10 mouse cellular contexts compared by ENCODE assay signal in genomic region chr5:67096378-67096771, GRCm38 (mm10). TPM values are rescaled to one million over a fixed set of nuclear protein-coding genes. Genes with fewer than 3 reads are reported as not detected.
A peak's percentile ranks its signal among the peaks of the same experiment; 100 is the strongest.
DNase-seq lines count a peak whose midpoint lies in the region; ATAC-seq and TF ChIP-seq lines count a peak whose summit lies in the region.
"Had no signal": no experiment of that assay in that cellular context is flagged by ENCODE, and none has a peak within 500 bp of the region (broad histone marks: within the 10 kb centered on the region; RNA-seq: fewer than 3 reads in every experiment).

No protein-coding gene starts in this region.

- DNase-seq in cerebellum, postnatal 25 days, result peak; percentile 13 to 14
- no peak for DNase-seq in cerebellum, adult 8-10 months
- DNase-seq in brain, embryonic 14.5 days (ENCODE audit: low read depth), result peak; percentile 50
- peak; percentile 18 for DNase-seq in heart, postnatal 4 days
- DNase-seq in frontal cortex, postnatal 25 days (ENCODE audit: low spot score in 2 of 2), result no peak

- no peaks in the 10 kb centered on the region for H3K9me3 ChIP-seq in liver, embryonic 12.5 days (replicated peaks)
- no peaks in the 10 kb centered on the region for H3K9me3 ChIP-seq in stomach, embryonic 15.5 days

- ATAC-seq in liver, embryonic 12.5 days, result no peak
- ATAC-seq in stomach, embryonic 15.5 days (ENCODE audit: insufficient read depth, low FRiP score, low read depth), result no peak
- ATAC-seq in CD4-positive, CD25-positive, alpha-beta regulatory T cell, adult 4 months, result no peak

- WGBS in liver, embryonic 12.5 days (ENCODE audit: insufficient replicate concordance), result under 1% methylated on average over 26 of the region's 28 CpGs
- WGBS in stomach, embryonic 15.5 days, result under 1% methylated on average over 26 of the region's 28 CpGs

- no peaks in the 10 kb centered on the region for H3K36me3 ChIP-seq in liver, embryonic 12.5 days
- no peaks in the 10 kb centered on the region for H3K36me3 ChIP-seq in stomach, embryonic 15.5 days

- H3K27me3 ChIP-seq in liver, embryonic 12.5 days (replicated peaks), result peaks cover 95% of the 10 kb centered on the region
- peaks cover 76% of the 10 kb centered on the region for H3K27me3 ChIP-seq in stomach, embryonic 15.5 days (replicated peaks)

- TF ChIP-seq POLR2A in brain, embryonic 14.5 days (IDR thresholded peaks at IDR 0.05; ENCODE audit: borderline replicate concordance, extremely low read depth, insufficient read depth, insufficient read length, poor library complexity, severe bottlenecking), result no peak

- H3K4me2 ChIP-seq in liver, embryonic 12.5 days, result peak overlapping the region; percentile 55
- H3K4me2 ChIP-seq in stomach, embryonic 15.5 days, result peak overlapping the region; percentile 50

- no peak overlapping the region for H3K27ac ChIP-seq in liver, embryonic 12.5 days
- H3K27ac ChIP-seq in stomach, embryonic 15.5 days, result no peak overlapping the region

- no peak overlapping the region for H3K9ac ChIP-seq in liver, embryonic 12.5 days
- H3K9ac ChIP-seq in stomach, embryonic 15.5 days, result no peak overlapping the region

- H3K4me3 ChIP-seq in liver, embryonic 12.5 days, result peak overlapping the region; percentile 33
- H3K4me3 ChIP-seq in stomach, embryonic 15.5 days (replicated peaks), result peak overlapping the region; percentile 32

- H3K4me1 ChIP-seq in liver, embryonic 12.5 days, result peaks cover 8% of the 10 kb centered on the region; the same call in 1 of the 2 replicates
- peaks cover 8% of the 10 kb centered on the region for H3K4me1 ChIP-seq in stomach, embryonic 15.5 days

- TF ChIP-seq CTCF in brain, embryonic 14.5 days (IDR thresholded peaks at IDR 0.05; ENCODE audit: borderline replicate concordance, extremely low read depth, insufficient read depth, insufficient read length), result no peak

RNA-seq across cellular contexts. Expression of gene Phox2b, which starts 2.7 kb away (rescaled TPM):
- polyA plus RNA-seq in brain, embryonic 14.5 days (2012; rRNA removed), result 4.6 and 16.8 TPM in 2 replicates
- under 1 TPM in 1 of 2 experiments, not detected in 1; 0.14 TPM for total RNA-seq in heart, postnatal 4 days (2021)
- 0.37 TPM in 1 of 2 replicates, not detected in the other for polyA plus RNA-seq in liver, embryonic 12.5 days (2016; fragmentation: Nextera tagmentation; extraction: Ambion mirVana)
- polyA plus RNA-seq in stomach, embryonic 15.5 days (2015; fragmentation: Nextera tagmentation; extraction: Ambion mirVana), result 20.3 and 20.7 TPM in 2 replicates
- polyA plus RNA-seq in CD4-positive, CD25-positive, alpha-beta regulatory T cell, adult 4 months (2017; shearing (Covaris generic)), result under 1 TPM in 1 of 2 experiments, not detected in 1; 0.20 TPM
- total RNA-seq: common myeloid progenitor, adult 5-6 weeks had no signal
- polyA plus RNA-seq: C2C12 had no signal

Comparison
In these comparisons a context has a peak if more than half of its experiments do, and no peak if none do; other contexts are left out.
1. DNase-seq: peak in cerebellum, postnatal 25 days (2 of 2), brain, embryonic 14.5 days (single experiment) and heart, postnatal 4 days (single experiment); none in cerebellum, adult 8-10 months (single experiment) and frontal cortex, postnatal 25 days (0 of 2).